Mouse (Mus musculus) midbrain, embryonic 16.5 days (tissue): Measurements from ENCODE around the gene Elovl2. TPM values are rescaled to one million over a fixed set of nuclear protein-coding genes. Genes with fewer than 3 reads are reported as not detected.
"Not testable (repeated sequence)": the region's sequence is repeated elsewhere in the genome, so short reads cannot be mapped to it uniquely, and the experiment has no call there.

Experiments used
- ATAC-seq: fragments of 200-750 bp; cut with Nextera tagmentation; 2 replicates; pipeline ENCODE4 v1.8.0; 2017; ENCODE audit warnings: moderate TSS enrichment
- H3K27ac ChIP-seq: fragments of 300-500 bp; sonication (generic); 2 replicates; pipeline ENCODE4 v1.5.1; 2014; ENCODE audit warnings: mild to moderate bottlenecking, low read length, mixed read lengths
- H3K27me3 ChIP-seq: fragments of 300-500 bp; sonication (generic); 2 replicates; pipeline ENCODE4 v1.6.1; 2014; ENCODE audit warnings: low read depth, low read length, mixed read lengths; ENCODE audit not compliant: control insufficient read depth, insufficient read depth
- H3K36me3 ChIP-seq: fragments of 300-500 bp; sonication (generic); 2 replicates; pipeline ENCODE4 v1.6.1; 2014; ENCODE audit warnings: mild to moderate bottlenecking, low read length, moderate library complexity, mixed read lengths; ENCODE audit not compliant: control insufficient read depth, insufficient read depth
- H3K4me1 ChIP-seq: fragments of 300-500 bp; sonication (generic); 2 replicates; pipeline ENCODE4 v1.6.1; 2014; ENCODE audit warnings: mild to moderate bottlenecking, low read length, mixed read lengths; ENCODE audit not compliant: control insufficient read depth, insufficient read depth
- H3K4me2 ChIP-seq: fragments of 300-500 bp; sonication (generic); 2 replicates; pipeline ENCODE4 v1.6.1; 2014; ENCODE audit warnings: mild to moderate bottlenecking, low read length, mixed read lengths
- H3K4me3 ChIP-seq: fragments of 300-500 bp; sonication (generic); 2 replicates; pipeline ENCODE4 v1.5.1; 2014; ENCODE audit warnings: low read depth, mild to moderate bottlenecking, low read length, moderate library complexity, mixed read lengths
- H3K9ac ChIP-seq: fragments of 300-500 bp; sonication (generic); 2 replicates; pipeline ENCODE4 v1.6.1; 2014; ENCODE audit warnings: low read depth, low read length, mixed read lengths
- H3K9me3 ChIP-seq: fragments of 300-500 bp; sonication (generic); replicated peaks from 2 replicates; pipeline ENCODE4 v1.6.1; 2014; ENCODE audit warnings: mild to moderate bottlenecking, low read length, mixed read lengths; ENCODE audit not compliant: control insufficient read depth, poor library complexity, severe bottlenecking
- WGBS: fragments of 180-500 bp; shearing (Covaris S2); extraction: QIAGEN DNeasy Blood & Tissue Kit; methylation state at CpG from one replicate; pipeline ENCODE4 v1.1.7; 2014; 5-methylcytosine and 5-hydroxymethylcytosine counted together
- polyA plus RNA-seq: library from polyadenylated mRNA; unstranded; fragments of >200 nt; fragmentation: Nextera tagmentation; extraction: Ambion mirVana; gene quantifications from 2 replicates; pipeline ENCODE4 v1.2.1, GENCODE M21; 2015

Elovl2 gene
- polyA plus RNA-seq, 1 experiment from 2014 or later, result 40.9 TPM

DNA sequence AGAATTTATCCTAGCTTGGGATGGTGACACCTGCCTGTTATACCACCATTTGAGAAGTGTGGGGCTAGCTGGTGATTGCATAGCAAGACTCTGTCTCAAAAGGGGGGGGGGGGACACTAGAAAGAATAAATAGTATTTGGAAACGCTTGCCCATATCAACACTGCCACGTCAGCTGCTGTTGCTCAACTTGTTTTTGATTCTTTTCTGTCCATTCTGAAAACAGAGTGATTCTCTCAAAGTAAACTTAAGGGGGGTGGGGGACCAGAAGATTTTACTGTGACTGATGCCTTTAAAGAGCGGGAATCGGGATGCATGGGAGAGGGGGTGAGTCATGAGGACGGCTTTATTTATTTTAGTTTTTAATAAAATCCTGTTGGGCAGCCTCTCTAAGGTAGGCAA lies 6.3 kb upstream of the Elovl2 start:
- 87% methylated on average over 5 of the region's 5 CpGs for WGBS
- H3K36me3 ChIP-seq, result no peaks in the 10 kb centered on the region
- H3K4me1 ChIP-seq, result no peaks in the 10 kb centered on the region
- no peak overlapping the region for H3K27ac ChIP-seq
- peaks cover 15% of the 10 kb centered on the region for H3K9me3 ChIP-seq
- H3K4me3 ChIP-seq, result no peak overlapping the region
- no peaks in the 10 kb centered on the region for H3K27me3 ChIP-seq
- H3K9ac ChIP-seq, result no peak overlapping the region
- no peak for ATAC-seq
- H3K4me2 ChIP-seq, result no peak overlapping the region

DNA sequence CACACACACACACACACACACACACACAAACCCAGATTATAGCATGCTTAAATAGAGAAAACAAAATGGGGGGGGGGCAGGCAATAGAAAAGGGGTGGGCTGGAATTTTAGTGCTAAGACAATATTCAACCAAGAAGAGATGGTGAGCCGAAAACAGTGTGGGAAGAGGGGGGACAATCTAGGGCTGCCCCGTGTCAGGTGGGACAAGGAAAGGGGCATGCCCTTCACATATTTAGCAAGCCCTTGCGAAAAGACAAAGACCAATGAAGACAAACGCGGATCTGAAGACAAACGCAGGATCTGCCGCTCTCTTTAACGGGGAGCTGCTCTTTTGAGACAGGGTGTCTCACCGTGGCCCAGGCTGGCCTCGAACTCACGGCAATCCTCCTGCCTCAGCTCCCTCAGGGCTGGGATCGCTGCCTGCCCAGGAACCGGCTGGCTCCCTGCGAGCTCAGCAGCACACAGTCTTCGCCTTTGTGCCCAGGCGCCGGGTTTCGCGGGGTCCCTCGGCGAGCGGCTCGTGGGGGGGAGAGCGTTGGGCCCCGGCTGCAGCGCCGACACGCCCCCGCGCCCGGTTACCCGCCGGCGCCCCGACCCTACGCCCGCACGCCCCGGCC lies 410 bp downstream of the Elovl2 start:
- Histone ChIP-seq H3K27ac (peak overlapping the region; percentile 76), H3K36me3 (no peaks in the 10 kb centered on the region), H3K4me2 (peak overlapping the region; percentile 44), H3K9ac (peak overlapping the region; percentile 77), H3K27me3 (no peaks in the 10 kb centered on the region), H3K4me3 (peak overlapping the region; percentile 85), H3K9me3 (peaks cover 16% of the 10 kb centered on the region), H3K4me1 (peaks cover 9% of the 10 kb centered on the region)
- peak; percentile 86 for ATAC-seq
- WGBS, result 2% methylated on average over 35 of the region's 39 CpGs

DNA sequence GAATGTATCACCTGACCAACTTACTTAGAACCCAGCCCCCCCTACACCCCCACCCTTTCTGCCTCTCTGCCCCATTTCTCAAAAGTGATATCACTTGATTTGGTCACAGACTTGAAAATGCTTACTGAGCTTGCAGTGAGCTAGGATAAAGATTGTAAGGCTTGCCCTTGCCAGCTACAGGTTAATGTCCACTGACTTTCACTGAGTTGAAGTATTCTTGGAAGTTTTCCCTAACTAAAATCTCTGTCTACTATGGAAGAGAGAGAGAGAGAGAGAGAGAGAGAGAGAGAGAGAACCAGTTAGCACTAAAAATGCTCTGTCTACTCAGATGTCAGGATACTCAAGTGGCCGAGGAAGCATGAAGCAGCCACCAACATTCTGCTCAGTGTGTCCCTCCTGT lies 1.1 kb downstream of the Elovl2 start:
- Histone ChIP-seq H3K4me2 (peak overlapping the region; percentile 44), H3K9ac (no peak overlapping the region), H3K27me3 (no peaks in the 10 kb centered on the region), H3K27ac (no peak overlapping the region), H3K4me3 (peak overlapping the region; percentile 85), H3K36me3 (no peaks in the 10 kb centered on the region), H3K4me1 (peaks cover 9% of the 10 kb centered on the region), H3K9me3 (peaks cover 16% of the 10 kb centered on the region)
- ATAC-seq, result no peak
- 10% methylated on average over 1 of the region's 1 CpGs for WGBS

DNA sequence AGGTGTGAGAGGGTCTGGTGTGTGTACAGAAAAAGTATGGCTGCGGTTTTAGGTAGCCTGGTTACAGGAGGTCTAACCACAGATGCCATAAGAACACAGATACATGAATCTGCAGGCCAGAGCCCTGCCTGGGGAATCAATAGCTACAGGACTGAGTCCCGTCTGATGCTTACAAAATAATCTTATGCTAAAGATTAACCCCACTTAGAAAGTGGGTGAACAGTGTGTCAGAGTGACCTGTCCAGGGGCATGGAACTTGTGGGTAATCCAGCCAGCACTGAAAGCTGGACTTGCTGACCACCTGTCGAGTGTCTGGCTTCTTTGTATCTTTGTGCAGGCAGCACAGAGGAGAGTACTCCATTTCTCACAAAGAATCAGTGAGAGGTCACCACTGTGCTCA lies 4.0 kb downstream of the Elovl2 start:
- WGBS, result 70% methylated on average over 3 of the region's 3 CpGs
- Histone ChIP-seq H3K9ac (no peak overlapping the region), H3K9me3 (no peaks in the 10 kb centered on the region; the same call in none of the 2 replicates), H3K27ac (no peak overlapping the region), H3K4me2 (no peak overlapping the region), H3K4me1 (peaks cover 9% of the 10 kb centered on the region), H3K27me3 (no peaks in the 10 kb centered on the region), H3K4me3 (no peak overlapping the region), H3K36me3 (no peaks in the 10 kb centered on the region)
- no peak for ATAC-seq

DNA sequence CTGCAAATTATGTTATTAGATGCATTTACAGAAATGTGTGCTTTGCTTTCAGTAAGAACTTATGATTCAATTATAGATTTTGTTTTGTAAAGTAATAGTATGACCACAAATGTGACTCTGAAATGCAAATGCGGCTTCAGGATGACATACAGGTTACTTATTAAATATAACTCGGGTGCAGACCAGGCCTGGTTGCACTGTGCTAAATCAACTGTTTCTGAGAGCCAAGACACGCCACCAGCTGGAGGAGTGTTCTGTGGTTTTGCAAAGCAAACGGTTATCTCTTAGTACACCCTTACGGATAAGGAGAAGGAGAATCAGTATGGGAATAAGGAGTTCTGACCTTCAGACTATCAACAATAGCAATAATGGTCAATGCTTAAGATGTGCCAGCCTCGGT lies 4.5 kb downstream of the Elovl2 start:
- 92% methylated on average over 6 of the region's 6 CpGs for WGBS
- H3K9me3 ChIP-seq, result no peaks in the 10 kb centered on the region; the same call in 1 of the 2 replicates

DNA sequence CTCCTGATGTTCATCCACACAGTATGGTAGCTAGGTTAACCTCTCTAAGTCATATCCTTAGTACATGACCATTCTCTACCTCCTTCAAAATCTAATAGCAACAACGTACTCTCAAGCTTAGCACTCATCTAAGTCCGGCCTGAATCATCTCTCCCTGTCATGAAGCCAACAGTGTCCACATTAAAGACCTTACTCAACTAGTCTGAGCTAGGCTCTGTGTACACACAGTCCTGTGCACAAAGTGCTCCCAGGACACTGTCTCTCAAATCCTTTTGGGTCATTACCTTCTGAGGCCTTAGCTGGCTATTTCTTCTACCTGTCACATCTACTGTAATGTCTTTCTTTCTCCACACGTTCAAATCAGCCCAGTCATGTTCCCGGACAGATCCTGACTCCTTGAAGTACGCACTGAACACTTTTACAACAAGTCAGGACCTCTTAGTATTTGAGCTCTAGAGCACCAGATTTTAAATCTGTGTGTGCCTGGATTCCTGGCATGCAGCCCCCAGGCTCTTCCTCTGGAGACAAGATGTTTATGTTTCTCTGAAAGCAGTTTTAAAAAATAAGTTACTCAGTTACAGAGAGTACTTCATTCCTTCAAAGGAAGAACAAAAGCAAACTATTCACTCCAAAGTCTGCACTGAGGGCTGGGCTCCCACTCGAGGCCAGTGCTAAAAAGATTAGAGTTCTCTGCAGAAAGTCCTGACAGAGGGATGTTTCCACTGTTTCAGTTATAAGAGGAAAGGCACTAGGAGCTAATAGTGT lies 7.5 kb downstream of the Elovl2 start:
- no peaks in the 10 kb centered on the region for H3K4me1 ChIP-seq
- no peak overlapping the region for H3K9ac ChIP-seq
- H3K4me3 ChIP-seq, result no peak overlapping the region
- 74% methylated on average over 6 of the region's 6 CpGs for WGBS
- no peak for ATAC-seq
- no peak overlapping the region for H3K4me2 ChIP-seq
- H3K9me3 ChIP-seq, result no peaks in the 10 kb centered on the region
- no peaks in the 10 kb centered on the region for H3K36me3 ChIP-seq
- no peak overlapping the region for H3K27ac ChIP-seq
- no peaks in the 10 kb centered on the region for H3K27me3 ChIP-seq

More for the DNA sequence above, 4.5 kb downstream of the Elovl2 start:
- H3K9ac ChIP-seq, result no peak overlapping the region
- no peak overlapping the region for H3K4me3 ChIP-seq
- no peak for ATAC-seq
- H3K4me2 ChIP-seq, result no peak overlapping the region
- peaks cover 9% of the 10 kb centered on the region for H3K4me1 ChIP-seq
- no peaks in the 10 kb centered on the region for H3K27me3 ChIP-seq
- no peak overlapping the region for H3K27ac ChIP-seq
- no peaks in the 10 kb centered on the region for H3K36me3 ChIP-seq

DNA sequence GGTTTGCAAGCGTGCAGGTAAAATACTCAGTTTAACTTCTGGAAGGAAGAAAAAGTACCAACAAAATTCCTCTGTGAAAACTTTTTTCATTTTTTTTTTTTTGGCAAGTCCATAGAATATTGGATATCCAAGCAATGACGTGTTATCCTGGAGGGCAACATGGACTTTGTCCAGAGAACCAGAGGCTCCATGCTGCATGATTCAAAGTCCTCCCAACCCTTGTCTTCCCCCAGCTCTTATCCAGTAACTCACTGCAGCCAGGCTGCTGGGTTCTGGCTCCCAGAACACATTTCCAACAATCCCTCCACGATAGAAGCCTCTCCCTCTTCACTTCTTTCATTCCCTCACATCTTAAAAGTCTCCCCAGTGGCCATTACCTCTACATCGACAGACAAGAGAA lies 8.9 kb downstream of the Elovl2 start:
- Histone ChIP-seq H3K9ac (no peak overlapping the region), H3K4me2 (no peak overlapping the region), H3K4me3 (no peak overlapping the region), H3K4me1 (no peaks in the 10 kb centered on the region), H3K27me3 (no peaks in the 10 kb centered on the region), H3K27ac (no peak overlapping the region), H3K9me3 (no peaks in the 10 kb centered on the region), H3K36me3 (no peaks in the 10 kb centered on the region)
- no peak for ATAC-seq
- 75% methylated on average over 4 of the region's 4 CpGs for WGBS

DNA sequence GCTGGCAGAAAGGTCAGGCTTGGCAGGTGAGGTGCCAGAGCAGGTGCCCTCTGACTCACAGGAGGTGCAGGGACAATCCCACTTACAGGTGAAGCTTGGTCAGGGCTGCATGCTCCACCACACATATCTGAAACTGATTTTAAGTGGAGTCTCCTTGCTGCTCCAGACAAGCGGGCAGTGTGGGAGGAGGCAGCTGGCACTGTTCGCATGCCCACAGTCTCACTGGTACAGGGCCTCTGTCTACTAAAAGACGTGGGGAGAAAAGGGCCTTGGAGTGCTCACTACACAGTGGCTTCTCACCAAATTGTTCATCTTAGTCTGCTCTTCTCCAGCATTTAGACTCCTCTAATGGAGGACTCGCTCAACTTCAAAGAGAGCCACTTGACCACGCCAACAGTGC lies 14.0 kb downstream of the Elovl2 start:
- no peaks in the 10 kb centered on the region for H3K9me3 ChIP-seq
- whole genome bisulfite sequencing, result 82% methylated on average over 5 of the region's 5 CpGs
- no peaks in the 10 kb centered on the region for H3K27me3 ChIP-seq

DNA sequence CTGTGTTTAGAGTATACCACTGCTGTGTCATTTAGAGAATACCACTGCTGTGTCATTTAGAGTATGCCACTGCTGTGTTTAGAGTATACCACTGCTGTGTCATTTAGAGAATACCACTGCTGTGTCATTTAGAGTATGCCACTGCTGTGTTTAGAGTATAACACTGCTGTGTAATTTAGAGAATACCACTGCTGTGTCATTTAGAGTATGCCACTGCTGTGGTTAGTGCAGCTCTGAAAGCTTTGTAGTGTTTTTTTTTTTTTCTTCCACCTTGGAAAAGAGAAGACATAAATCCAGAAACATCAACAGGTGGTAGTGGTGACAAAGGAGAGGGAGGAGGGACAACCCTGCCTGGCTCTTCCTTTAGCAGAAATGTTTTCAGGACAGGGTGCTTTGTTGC lies 14.6 kb downstream of the Elovl2 start:
- H3K27me3 ChIP-seq, H3K4me1 ChIP-seq, H3K27ac ChIP-seq, H3K36me3 ChIP-seq, H3K4me3 ChIP-seq, H3K9me3 ChIP-seq, ATAC-seq, H3K4me2 ChIP-seq, H3K9ac ChIP-seq: not testable (repeated sequence)

More for the DNA sequence above, 14.0 kb downstream of the Elovl2 start:
- no peak overlapping the region for H3K9ac ChIP-seq
- no peak overlapping the region for H3K4me3 ChIP-seq
- no peak for ATAC-seq
- no peaks in the 10 kb centered on the region for H3K36me3 ChIP-seq
- H3K27ac ChIP-seq, result no peak overlapping the region
- no peak overlapping the region for H3K4me2 ChIP-seq
- peaks cover 8% of the 10 kb centered on the region for H3K4me1 ChIP-seq
